Mouse (Mus musculus) heart, embryonic 15.5 days (tissue): ENCODE results near the gene Hist1h2bb. TPM values are rescaled to one million over a fixed set of nuclear protein-coding genes. Genes with fewer than 3 reads are reported as not detected.
"Not testable (repeated sequence)": the region's sequence is repeated elsewhere in the genome, so short reads cannot be mapped to it uniquely, and the experiment has no call there.

Experiments used
- ATAC-seq: fragments of 200-750 bp; cut with Nextera tagmentation; replicated peaks from 2 replicates; pipeline ENCODE4 v1.8.0; 2017; ENCODE audit warnings: low read depth, moderate TSS enrichment; ENCODE audit not compliant: insufficient number of reproducible peaks, insufficient read depth, low FRiP score
- H3K27ac ChIP-seq: fragments of 300-500 bp; sonication (generic); 2 replicates; pipeline ENCODE4 v1.5.1; 2015; ENCODE audit warnings: mild to moderate bottlenecking, inconsistent platforms
- H3K27me3 ChIP-seq: fragments of 300-500 bp; sonication (generic); 2 replicates; pipeline ENCODE4 v1.6.1; 2015; ENCODE audit warnings: inconsistent platforms
- H3K36me3 ChIP-seq: fragments of 300-500 bp; sonication (generic); 2 replicates; pipeline ENCODE4 v1.6.1; 2015; ENCODE audit warnings: mild to moderate bottlenecking, inconsistent platforms
- H3K4me1 ChIP-seq: fragments of 300-500 bp; sonication (generic); replicated peaks from 2 replicates; pipeline ENCODE4 v1.6.1; 2015; ENCODE audit warnings: inconsistent platforms
- H3K4me2 ChIP-seq: fragments of 300-500 bp; sonication (generic); 2 replicates; pipeline ENCODE4 v1.6.1; 2015; ENCODE audit warnings: inconsistent platforms, mild to moderate bottlenecking, moderate library complexity
- H3K4me3 ChIP-seq: fragments of 300-500 bp; sonication (generic); 2 replicates; pipeline ENCODE4 v1.5.1; 2015; ENCODE audit warnings: mild to moderate bottlenecking, inconsistent platforms
- H3K9ac ChIP-seq: fragments of 300-500 bp; sonication (generic); 2 replicates; pipeline ENCODE4 v1.6.1; 2015; ENCODE audit warnings: mild to moderate bottlenecking, inconsistent platforms
- H3K9me3 ChIP-seq: fragments of 300-500 bp; sonication (generic); replicated peaks from 2 replicates; pipeline ENCODE4 v1.6.1; 2016; ENCODE audit warnings: inconsistent platforms
- WGBS: fragments of 180-500 bp; shearing (Covaris S2); methylation state at CpG from one replicate; pipeline ENCODE4 v1.1.7; 2015; ENCODE audit warnings: mixed read lengths; 5-methylcytosine and 5-hydroxymethylcytosine counted together
- polyA plus RNA-seq: library from polyadenylated mRNA; unstranded; fragments of >200 nt; fragmentation: Nextera tagmentation; extraction: Ambion mirVana; gene quantifications from 2 replicates; pipeline ENCODE4 v1.2.1, GENCODE M21; 2015

The Hist1h2bb gene
- polyA plus RNA-seq, 1 experiment from 2014 or later: 1.2 TPM

DNA sequence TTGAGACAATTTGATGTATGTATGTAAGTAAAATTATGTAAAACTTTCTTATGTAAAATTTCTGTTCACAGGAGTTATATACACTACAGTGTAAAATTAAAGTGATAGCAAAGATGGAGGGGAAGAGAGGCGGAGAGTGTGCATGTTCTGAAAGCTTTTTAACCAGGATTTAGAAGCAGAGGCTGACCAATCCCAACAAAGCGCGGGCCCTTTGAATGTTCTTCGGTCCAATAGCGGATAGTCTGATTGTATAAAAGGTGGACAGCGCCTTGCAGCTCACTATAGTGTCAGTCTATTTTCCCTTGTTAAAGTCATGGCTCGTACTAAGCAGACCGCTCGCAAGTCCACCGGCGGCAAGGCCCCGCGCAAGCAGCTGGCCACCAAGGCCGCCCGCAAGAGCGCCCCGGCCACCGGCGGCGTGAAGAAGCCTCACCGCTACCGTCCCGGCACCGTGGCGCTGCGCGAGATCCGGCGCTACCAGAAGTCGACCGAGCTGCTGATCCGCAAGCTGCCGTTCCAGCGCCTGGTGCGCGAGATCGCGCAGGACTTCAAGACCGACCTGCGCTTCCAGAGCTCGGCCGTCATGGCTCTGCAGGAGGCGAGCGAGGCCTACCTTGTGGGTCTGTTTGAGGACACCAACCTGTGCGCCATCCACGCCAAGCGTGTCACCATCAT, 5.7 kb downstream of the Hist1h2bb start, which contains the start of gene Hist1h3b:
Gene Hist1h3b (plus strand): TSS at position 201 of the 675 bp plus-strand sequence.
- peak within 1 kb of the TSS; percentile 50 for H3K4me3 ChIP-seq
- peak; percentile 83 for ATAC-seq
- H3K9me3 ChIP-seq, H3K36me3 ChIP-seq, H3K27me3 ChIP-seq: not testable (repeated sequence)
- peak within 1 kb of the TSS; percentile 59 for H3K9ac ChIP-seq
- H3K4me1 ChIP-seq: peaks cover 15% of the 10 kb centered on the region
- H3K4me2 ChIP-seq: peak within 1 kb of the TSS; percentile 79
- H3K27ac ChIP-seq: peak within 1 kb of the TSS; percentile 94
- under 1% methylated on average over 16 of the region's 47 CpGs for WGBS

DNA sequence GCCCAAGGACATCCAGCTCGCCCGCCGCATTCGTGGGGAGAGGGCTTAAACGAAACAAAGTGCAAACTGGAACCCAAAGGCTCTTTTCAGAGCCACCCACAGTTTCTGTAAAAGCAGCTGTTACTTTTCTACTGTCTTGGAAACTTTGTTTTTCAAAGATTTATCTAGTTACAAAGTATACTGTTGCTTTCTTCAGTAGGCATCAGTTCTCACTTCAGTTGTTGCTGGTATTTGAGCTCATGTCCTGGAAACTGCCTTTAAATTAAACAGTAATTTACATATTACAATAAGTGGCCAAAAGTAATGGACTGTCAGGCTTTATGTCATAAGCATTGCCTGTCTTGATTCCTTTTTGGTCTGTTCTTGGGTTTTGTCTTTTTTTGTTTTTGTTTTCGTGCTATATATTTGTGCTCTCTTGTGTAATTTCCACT, 6.2 kb downstream of the Hist1h2bb start:
- no peaks in the 10 kb centered on the region for H3K36me3 ChIP-seq
- no peaks in the 10 kb centered on the region for H3K9me3 ChIP-seq
- ATAC-seq: no peak
- peak overlapping the region; percentile 79 for H3K4me2 ChIP-seq
- no peaks in the 10 kb centered on the region for H3K27me3 ChIP-seq
- H3K4me1 ChIP-seq: peaks cover 17% of the 10 kb centered on the region
- peak overlapping the region; percentile 52 for H3K9ac ChIP-seq
- peak overlapping the region; percentile 41 for H3K4me3 ChIP-seq
- H3K27ac ChIP-seq: peak overlapping the region; percentile 68
- WGBS: 11% methylated on average over 6 of the region's 6 CpGs

DNA sequence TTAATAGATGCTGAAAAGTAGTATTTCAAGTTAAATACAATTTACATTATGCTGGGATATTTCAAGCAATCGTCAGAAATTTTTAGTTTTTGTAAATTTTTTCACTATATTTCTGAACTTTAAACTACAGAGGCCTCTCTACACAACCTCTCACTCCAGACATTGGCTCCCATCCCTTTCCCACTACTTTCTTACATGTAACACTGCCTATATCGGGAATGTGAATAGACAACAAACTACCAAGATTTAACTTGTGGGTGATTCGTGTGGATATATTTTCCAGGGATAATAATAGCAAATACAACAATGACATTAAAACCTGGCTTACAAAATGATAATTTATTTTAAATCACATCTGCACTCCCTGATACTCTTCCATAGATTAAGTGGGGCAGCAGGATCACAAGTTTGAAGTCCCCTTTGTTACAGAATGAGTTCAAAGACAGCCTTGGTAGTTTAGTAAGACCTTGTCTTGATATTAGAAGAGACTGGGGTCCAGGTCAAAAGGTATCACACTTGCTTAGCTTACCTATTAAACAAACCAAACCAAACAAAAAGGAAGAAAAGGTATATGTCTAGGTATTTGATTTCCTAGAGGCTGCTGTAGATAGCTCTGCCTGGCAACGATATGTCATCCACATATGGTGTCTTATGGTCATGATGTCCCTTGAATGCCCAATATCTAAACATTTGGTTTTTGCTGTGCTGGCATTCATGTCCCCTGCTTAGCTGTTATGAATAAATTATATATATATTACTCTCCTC, 7.0 kb downstream of the Hist1h2bb start:
- H3K27ac ChIP-seq: peak overlapping the region; percentile 3; the same call in 1 of the 2 replicates
- H3K4me3 ChIP-seq: no peak overlapping the region
- 57% methylated on average over 4 of the region's 4 CpGs for WGBS
- H3K9ac ChIP-seq: no peak overlapping the region
- H3K36me3 ChIP-seq: no peaks in the 10 kb centered on the region
- no peak for ATAC-seq
- no peaks in the 10 kb centered on the region for H3K9me3 ChIP-seq
- peaks cover 13% of the 10 kb centered on the region for H3K4me1 ChIP-seq
- no peaks in the 10 kb centered on the region for H3K27me3 ChIP-seq
- H3K4me2 ChIP-seq: peak overlapping the region; percentile 79

DNA sequence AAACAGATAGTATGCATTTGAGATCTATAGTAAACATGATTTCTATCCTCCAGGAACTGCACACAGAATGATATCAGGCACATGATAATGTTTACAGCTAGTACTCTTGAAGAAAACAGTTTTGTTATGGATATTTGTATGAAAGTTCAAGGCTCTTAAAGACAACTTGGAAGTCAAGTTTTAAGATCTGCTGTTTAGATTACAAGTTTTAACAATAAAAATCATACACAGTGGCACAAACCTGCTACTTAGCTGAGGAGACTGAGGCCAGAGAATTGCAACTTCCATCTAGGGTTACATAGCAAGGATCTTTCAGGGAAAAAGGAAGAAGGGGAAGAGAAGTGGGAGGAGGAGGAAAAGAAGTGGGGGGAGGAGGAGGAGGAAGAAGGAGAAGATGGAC, 8.5 kb downstream of the Hist1h2bb start:
- no peak overlapping the region for H3K9ac ChIP-seq
- no peaks in the 10 kb centered on the region for H3K9me3 ChIP-seq
- H3K4me1 ChIP-seq: peaks cover 15% of the 10 kb centered on the region
- H3K36me3 ChIP-seq: no peaks in the 10 kb centered on the region
- H3K27me3 ChIP-seq: no peaks in the 10 kb centered on the region
- no peak for ATAC-seq
- no peak overlapping the region for H3K4me2 ChIP-seq
- no peak overlapping the region for H3K27ac ChIP-seq
- H3K4me3 ChIP-seq: no peak overlapping the region

DNA sequence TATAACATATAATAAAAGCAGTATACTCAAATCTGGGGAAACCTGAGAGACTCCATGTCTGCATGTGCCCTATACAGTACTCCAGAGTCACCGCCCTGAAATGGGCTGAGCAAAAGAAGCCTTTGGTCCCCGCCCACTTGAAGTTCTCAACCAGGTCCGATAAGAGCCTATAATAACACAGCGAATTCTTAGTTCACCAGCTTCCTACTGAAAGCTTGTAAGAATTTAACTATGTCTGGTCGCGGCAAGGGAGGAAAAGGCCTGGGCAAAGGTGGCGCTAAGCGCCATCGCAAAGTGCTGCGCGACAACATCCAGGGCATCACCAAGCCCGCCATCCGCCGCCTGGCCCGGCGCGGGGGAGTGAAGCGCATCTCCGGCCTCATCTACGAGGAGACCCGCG, 10.3 kb downstream of the Hist1h2bb start, which contains the start of gene Hist1h4b:
Gene Hist1h4b (plus strand): TSS at position 224 of the 400 bp plus-strand sequence.
- H3K27me3 ChIP-seq: no peaks in the 10 kb centered on the region
- H3K4me2 ChIP-seq: peak within 1 kb of the TSS; percentile 73
- no peaks in the 10 kb centered on the region for H3K36me3 ChIP-seq
- no peaks in the 10 kb centered on the region for H3K9me3 ChIP-seq
- peak within 1 kb of the TSS; percentile 48 for H3K4me3 ChIP-seq
- peak within 1 kb of the TSS; percentile 60 for H3K9ac ChIP-seq
- peaks cover 23% of the 10 kb centered on the region for H3K4me1 ChIP-seq
- H3K27ac ChIP-seq: peak within 1 kb of the TSS; percentile 86
- peak; percentile 72 for ATAC-seq
- WGBS: 0% methylated on average over 16 of the region's 22 CpGs

DNA sequence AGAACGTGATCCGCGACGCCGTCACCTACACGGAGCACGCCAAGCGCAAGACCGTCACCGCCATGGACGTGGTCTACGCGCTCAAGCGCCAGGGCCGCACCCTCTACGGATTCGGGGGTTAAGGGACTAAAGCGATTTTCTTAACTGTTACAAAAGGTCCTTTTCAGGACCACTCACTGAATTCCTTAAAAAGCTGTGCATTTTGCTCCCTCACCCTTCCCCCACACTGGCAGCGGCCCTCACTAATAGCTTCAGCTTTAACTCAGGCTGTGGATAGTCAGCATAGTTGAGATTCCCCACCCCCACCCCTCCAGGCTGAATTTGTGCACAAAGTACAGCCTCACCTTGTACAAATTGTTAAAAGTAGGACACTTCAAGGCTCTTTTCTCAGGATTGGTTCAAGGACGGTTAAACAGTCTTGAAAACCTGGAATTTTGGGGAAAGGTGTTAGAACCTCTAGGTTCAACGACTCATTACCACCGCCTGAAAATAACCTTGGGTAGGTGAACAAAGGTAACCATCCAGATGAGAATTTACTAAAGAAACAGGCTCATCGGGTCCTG, 10.8 kb downstream of the Hist1h2bb start:
- Histone ChIP-seq H3K4me2 (peak overlapping the region; percentile 73), H3K36me3 (no peaks in the 10 kb centered on the region), H3K9me3 (no peaks in the 10 kb centered on the region), H3K27me3 (no peaks in the 10 kb centered on the region), H3K4me3 (peak overlapping the region; percentile 48), H3K27ac (peak overlapping the region; percentile 86), H3K4me1 (peaks cover 23% of the 10 kb centered on the region), H3K9ac (peak overlapping the region; percentile 60)
- ATAC-seq: 0 out of 2 replicates have a peak, but pooled peaks have one; percentile 0
- 4% methylated on average over 18 of the region's 23 CpGs for WGBS

DNA sequence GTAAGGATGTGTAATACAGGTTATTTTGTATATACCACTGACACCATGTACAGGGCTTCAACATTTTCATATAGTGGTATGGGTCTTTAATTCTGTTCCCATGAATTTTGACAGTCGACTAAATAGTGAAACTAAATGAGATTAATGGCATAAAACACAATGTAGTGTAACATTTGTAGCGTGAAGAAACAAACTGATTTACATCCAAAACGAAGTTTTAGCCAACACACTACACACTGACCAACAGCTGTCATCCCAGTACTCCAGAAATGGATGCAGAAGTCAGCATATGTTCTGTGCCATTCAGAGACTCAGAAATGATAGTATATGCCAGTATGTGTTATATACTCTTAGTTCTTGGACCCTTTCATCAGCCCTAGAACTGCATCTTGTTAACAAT, 11.4 kb downstream of the Hist1h2bb start:
- H3K9ac ChIP-seq: no peak overlapping the region
- no peak overlapping the region for H3K27ac ChIP-seq
- no peaks in the 10 kb centered on the region for H3K9me3 ChIP-seq
- WGBS: 53% methylated on average over 3 of the region's 3 CpGs
- H3K4me3 ChIP-seq: no peak overlapping the region
- H3K4me2 ChIP-seq: peak overlapping the region; percentile 73; the same call in 1 of the 2 replicates
- no peak for ATAC-seq
- H3K36me3 ChIP-seq: no peaks in the 10 kb centered on the region
- H3K4me1 ChIP-seq: peaks cover 22% of the 10 kb centered on the region
- H3K27me3 ChIP-seq: no peaks in the 10 kb centered on the region

DNA sequence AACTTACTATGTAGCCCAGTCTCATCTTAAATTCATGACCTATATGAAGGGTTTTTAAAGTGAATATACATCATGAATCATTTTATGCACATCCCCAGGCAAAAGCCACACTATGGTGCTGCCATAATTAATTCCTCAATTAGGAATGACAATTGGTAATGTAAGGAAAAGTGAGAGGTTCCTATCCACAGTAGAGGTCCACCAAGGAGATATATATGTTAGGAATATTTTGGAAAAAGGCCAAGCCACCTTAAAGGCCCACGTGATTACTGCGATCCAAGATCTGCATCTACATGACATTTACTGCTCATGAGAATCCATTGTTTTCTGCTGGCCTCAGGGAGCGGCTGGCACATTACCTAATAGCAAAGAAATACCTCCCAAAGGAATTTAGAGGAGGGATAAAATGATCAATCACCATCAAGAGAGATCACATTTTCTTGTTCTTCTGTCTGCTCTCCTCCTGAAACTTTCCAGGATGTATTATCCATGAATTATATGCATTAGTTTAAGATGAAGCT, 12.8 kb downstream of the Hist1h2bb start:
- Histone ChIP-seq H3K4me2 (no peak overlapping the region), H3K27ac (no peak overlapping the region), H3K27me3 (no peaks in the 10 kb centered on the region), H3K4me1 (peaks cover 32% of the 10 kb centered on the region), H3K9ac (no peak overlapping the region), H3K36me3 (no peaks in the 10 kb centered on the region), H3K9me3 (no peaks in the 10 kb centered on the region), H3K4me3 (no peak overlapping the region)
- WGBS: 83% methylated on average over 3 of the region's 3 CpGs
- ATAC-seq: no peak

DNA sequence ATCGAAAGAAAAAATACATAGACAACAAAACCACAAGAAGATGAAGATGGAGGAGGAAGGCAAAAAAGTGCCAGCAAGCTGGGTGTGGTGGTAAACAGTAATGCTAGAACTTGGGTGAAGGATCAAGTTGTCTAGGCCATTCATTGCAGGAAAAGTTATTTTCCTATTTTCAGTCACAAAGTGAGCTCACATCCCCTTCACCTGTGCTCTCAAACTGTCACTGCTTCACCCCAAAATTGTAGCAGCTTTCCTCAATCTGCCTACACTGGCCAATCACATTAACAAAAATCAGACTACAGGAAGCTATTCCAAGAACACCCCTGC, 13.3 kb downstream of the Hist1h2bb start:
- Histone ChIP-seq H3K27me3 (no peaks in the 10 kb centered on the region), H3K27ac (peak overlapping the region; percentile 95), H3K9me3 (no peaks in the 10 kb centered on the region), H3K9ac (no peak overlapping the region), H3K36me3 (no peaks in the 10 kb centered on the region), H3K4me3 (peak overlapping the region; percentile 68; the same call in 1 of the 2 replicates), H3K4me2 (peak overlapping the region; percentile 92), H3K4me1 (peaks cover 34% of the 10 kb centered on the region)
- ATAC-seq: no peak
- 61% methylated on average over 1 of the region's 1 CpGs for WGBS

DNA sequence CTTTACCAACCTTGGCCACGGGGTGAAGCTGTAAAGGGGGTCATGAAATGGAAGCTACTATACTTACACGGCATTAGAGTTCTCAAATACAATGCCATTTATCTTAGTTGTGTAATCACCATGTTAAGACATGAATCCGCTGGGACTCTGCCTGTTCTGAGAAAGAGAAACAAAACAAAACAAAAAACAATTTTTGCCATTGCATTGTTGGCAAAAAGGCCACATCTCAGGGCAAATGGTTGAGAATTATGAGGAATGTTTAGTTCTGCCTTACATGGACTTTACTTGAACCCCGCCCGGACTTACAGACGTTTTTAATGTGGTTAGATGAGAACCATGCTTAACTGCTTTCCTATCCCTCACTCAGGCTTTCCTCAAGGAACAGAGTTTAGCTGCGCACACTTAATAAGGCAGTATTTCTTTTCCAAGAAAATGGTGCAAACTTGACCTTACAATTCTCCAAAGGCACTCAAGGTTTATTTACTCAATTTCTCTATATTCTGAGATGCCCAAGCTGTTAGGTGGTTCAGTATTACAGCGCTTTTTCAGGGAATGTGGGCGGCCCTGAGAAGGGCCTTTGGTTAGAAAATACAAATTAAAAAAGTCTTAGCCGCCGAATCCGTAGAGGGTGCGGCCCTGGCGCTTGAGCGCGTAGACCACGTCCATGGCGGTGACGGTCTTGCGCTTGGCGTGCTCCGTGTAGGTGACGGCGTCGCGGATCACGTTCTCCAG, 13.9 kb downstream of the Hist1h2bb start:
- no peaks in the 10 kb centered on the region for H3K36me3 ChIP-seq
- ATAC-seq: no peak
- no peaks in the 10 kb centered on the region for H3K9me3 ChIP-seq
- peak overlapping the region; percentile 53 for H3K9ac ChIP-seq
- peak overlapping the region; percentile 95 for H3K27ac ChIP-seq
- 2% methylated on average over 23 of the region's 27 CpGs for WGBS
- H3K4me3 ChIP-seq: peak overlapping the region; percentile 68
- H3K4me2 ChIP-seq: peak overlapping the region; percentile 92
- H3K4me1 ChIP-seq: peaks cover 34% of the 10 kb centered on the region
- H3K27me3 ChIP-seq: no peaks in the 10 kb centered on the region
